Mouse (Mus musculus) gastrocnemius, adult 2 months (tissue): Measurements from ENCODE around the gene Utp20. TPM values are rescaled to one million over a fixed set of nuclear protein-coding genes. Genes with fewer than 3 reads are reported as not detected.
"Not testable (repeated sequence)": the region's sequence is repeated elsewhere in the genome, so short reads cannot be mapped to it uniquely, and the experiment has no call there.

ENCODE experiments used
- DNase-seq: peaks from one replicate; pipeline ENCODE4 v3.0.0; 2022
- H3K27ac ChIP-seq: fragments of 200-600 bp; 2 replicates; pipeline ENCODE4 v1.8.1; 2022; ENCODE audit warnings: mild to moderate bottlenecking
- H3K4me3 ChIP-seq: fragments of 200-600 bp; 2 replicates; pipeline ENCODE4 v1.8.1; 2022; ENCODE audit warnings: mild to moderate bottlenecking, moderate library complexity
- CTCF ChIP-seq: fragments of 200-600 bp; IDR thresholded peaks from 2 replicates; pipeline ENCODE4 v1.8.1; 2022; ENCODE audit warnings: antibody characterized with exemption, mild to moderate bottlenecking, moderate library complexity
- intact Hi-C: fragments of 180-260 bp; cut with DNase I; formaldehyde crosslinking; loops from one replicate; pipeline ENCODE4 v1.15.1; 2025
- total RNA-seq, 2 experiments: library from RNA; stranded (reverse); gene quantifications; 2 replicates each; pipeline ENCODE4 v1.2.3; 2021

Utp20 gene
- total RNA-seq, 2 experiments from 2014 or later = 10.8 to 13.8 TPM

GRCm38 (mm10) chr10:88769676-88770075 is 56.9 kb downstream of the Utp20 start:
- no peak overlapping the region for H3K4me3 ChIP-seq
- no peak for TF ChIP-seq CTCF
- DNase-seq = no peak
- no peak overlapping the region for H3K27ac ChIP-seq
- intact Hi-C loops = no loop called here

- Histone ChIP-seq H3K4me3 (no peak overlapping the region), H3K27ac (no peak overlapping the region)
- TF ChIP-seq CTCF = no peak
- DNase-seq = no peak
- intact Hi-C loops = no loop called here
Measured at GRCm38 (mm10) chr10:88768961-88769360, 57.6 kb downstream of the Utp20 start.

- no peak overlapping the region for H3K4me3 ChIP-seq
- TF ChIP-seq CTCF = no peak
- H3K27ac ChIP-seq = no peak overlapping the region
- intact Hi-C loops = no loop called here
- DNase-seq = no peak
Measured at GRCm38 (mm10) chr10:88765431-88766142, 61.0 kb downstream of the Utp20 start.

- TF ChIP-seq CTCF = no peak
- Histone ChIP-seq H3K27ac (no peak overlapping the region), H3K4me3 (no peak overlapping the region)
- no peak for DNase-seq
- intact Hi-C loops = no loop called here
Measured at GRCm38 (mm10) chr10:88761524-88762212, 64.9 kb downstream of the Utp20 start.

- intact Hi-C loops = no loop called here
- H3K4me3 ChIP-seq = no peak overlapping the region
- no peak for TF ChIP-seq CTCF
- no peak overlapping the region for H3K27ac ChIP-seq
- DNase-seq = no peak
Measured at GRCm38 (mm10) chr10:88741426-88741825, 85.2 kb downstream of the Utp20 start.

GRCm38 (mm10) chr10:88740781-88741180 is 85.8 kb downstream of the Utp20 start:
- no peak overlapping the region for H3K27ac ChIP-seq
- no peak for TF ChIP-seq CTCF
- no peak for DNase-seq
- intact Hi-C loops = no loop called here
- no peak overlapping the region for H3K4me3 ChIP-seq

GRCm38 (mm10) chr10:88739818-88740217 is 86.8 kb downstream of the Utp20 start:
- Histone ChIP-seq H3K27ac (no peak overlapping the region), H3K4me3 (no peak overlapping the region)
- DNase-seq = no peak
- intact Hi-C loops = no loop called here
- TF ChIP-seq CTCF = no peak

- intact Hi-C loops, H3K4me3 ChIP-seq, DNase-seq, H3K27ac ChIP-seq: not testable (repeated sequence)
Measured at GRCm38 (mm10) chr10:88739074-88739473, 87.5 kb downstream of the Utp20 start.

- peak overlapping the region; percentile 95 for H3K27ac ChIP-seq
- intact Hi-C loops = loop anchor here (5.0 kb wide), 1 partner anchor 355 kb away; the partner anchor contains the start of genes Dram1 and Gnptab
- no peak for DNase-seq
- no peak for TF ChIP-seq CTCF
- peak overlapping the region; percentile 100 for H3K4me3 ChIP-seq
Measured at GRCm38 (mm10) chr10:88732309-88732622, 94.3 kb downstream of the Utp20 start.

GRCm38 (mm10) chr10:88731496-88732308 is 94.9 kb downstream of the Utp20 start:
- 0 out of 2 replicates have a peak, but pooled peaks have one; percentile 8 for TF ChIP-seq CTCF
- intact Hi-C loops = loop anchor here (5.0 kb wide), 1 partner anchor 354 kb away; the partner anchor contains the start of genes Dram1 and Gnptab

GRCm38 (mm10) chr10:88730571-88731495 is 95.8 kb downstream of the Utp20 start, which contains the start of gene Arl1:
Gene Arl1 (plus strand): TSS chr10:88730858.
- TF ChIP-seq CTCF = no peak; the same call in 1 of the 2 replicates
- Histone ChIP-seq H3K27ac (peak within 1 kb of the TSS; percentile 95), H3K4me3 (peak within 1 kb of the TSS; percentile 100)
- intact Hi-C loops = loop anchor here (5.0 kb wide), 1 partner anchor 354 kb away; the partner anchor contains the start of genes Dram1 and Gnptab
- DNase-seq = peak; percentile 97

More at GRCm38 (mm10) chr10:88731496-88732308, 94.9 kb downstream of the Utp20 start:
- no peak for DNase-seq
- H3K27ac ChIP-seq = peak overlapping the region; percentile 95
- H3K4me3 ChIP-seq = peak overlapping the region; percentile 100

- DNase-seq = no peak
- no peak overlapping the region for H3K4me3 ChIP-seq
- TF ChIP-seq CTCF = no peak
- intact Hi-C loops = loop anchor here (5.0 kb wide), 1 partner anchor 166 kb away; no protein-coding TSS in a partner anchor
- H3K27ac ChIP-seq = no peak overlapping the region
Measured at GRCm38 (mm10) chr10:88728166-88728565, 98.4 kb downstream of the Utp20 start.
